Mouse (Mus musculus) NIH3T3 (cell line): ENCODE results near the gene Adam15.

Experiments used
- DNase-seq: peaks from one replicate; pipeline ENCODE4 v3.0.0-alpha.2; 2012; ENCODE audit warnings: low read depth

Gene Adam15

DNA sequence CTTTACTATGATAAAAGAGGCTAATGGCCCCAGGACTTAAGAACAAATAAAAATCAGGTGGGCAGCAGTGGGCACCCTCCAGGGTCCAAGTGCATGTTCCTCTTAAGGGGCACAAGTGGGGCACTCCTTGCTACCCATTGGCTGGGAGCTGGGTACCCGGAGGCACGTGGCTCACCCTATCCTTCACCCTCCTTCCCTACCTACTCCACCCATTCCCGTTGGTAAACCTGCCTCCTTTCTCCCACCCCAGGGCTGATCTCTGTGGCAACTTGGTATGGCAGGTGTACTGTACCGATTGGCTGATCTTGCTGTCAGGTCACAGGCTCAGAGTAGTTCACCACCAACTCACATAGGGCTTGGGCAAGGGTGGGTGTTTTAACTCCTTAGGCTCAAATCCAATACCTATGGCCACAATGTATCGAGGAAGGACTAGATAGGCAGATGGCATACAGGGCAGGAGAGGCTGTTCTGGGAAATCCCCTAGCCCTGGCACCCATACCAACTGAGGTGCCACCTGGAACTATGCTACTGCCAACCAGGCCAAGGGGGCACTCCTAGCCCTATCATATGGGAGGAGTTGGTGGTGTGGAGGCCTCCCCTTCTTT is 34.0 kb upstream of the Adam15 start:
- no peak for DNase-seq

GRCm38 (mm10) chr3:89382950-89383349 is 33.2 kb upstream of the Adam15 start:
- no peak for DNase-seq

DNA sequence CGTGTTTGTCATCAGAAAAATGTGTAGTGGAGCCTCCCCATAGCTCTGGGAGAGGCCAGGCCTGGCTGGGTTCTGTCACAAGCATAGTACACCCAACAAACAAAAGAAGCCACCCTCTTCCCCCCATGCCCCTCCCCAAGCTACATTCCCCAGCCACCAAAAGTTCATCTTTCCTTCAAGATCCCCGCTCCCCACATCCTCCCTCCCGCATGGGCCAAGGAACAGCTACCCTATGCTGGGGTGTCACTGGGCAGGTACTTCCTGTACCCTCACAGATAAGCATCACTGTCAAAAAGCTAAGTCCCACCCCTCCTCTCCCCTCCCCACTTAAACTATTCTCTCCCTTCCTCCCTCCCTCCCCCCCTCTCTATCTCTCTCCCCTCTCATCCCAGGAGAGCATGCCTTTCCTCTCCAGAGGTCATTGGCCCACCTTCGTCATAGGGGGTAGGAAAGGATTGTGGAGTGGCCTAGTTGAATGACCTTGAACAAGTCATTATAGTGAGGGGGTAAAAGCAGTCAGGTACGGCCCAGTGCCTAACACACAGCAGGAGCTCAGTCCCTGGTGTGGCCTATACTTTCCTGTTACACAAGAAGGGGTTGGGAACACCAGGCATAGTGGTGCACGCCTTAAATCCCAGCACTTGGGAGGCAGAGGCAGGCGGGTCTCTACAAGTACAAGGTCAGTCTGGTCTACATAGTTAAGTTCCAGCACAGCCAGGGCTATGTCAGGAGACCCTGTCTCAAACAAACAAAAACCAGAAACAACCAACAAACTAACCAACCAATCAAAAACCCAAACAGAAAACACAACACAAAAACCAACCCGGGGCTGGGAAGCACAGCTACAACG is 32.5 kb upstream of the Adam15 start:
- DNase-seq = no peak

- no peak for DNase-seq
Observed at GRCm38 (mm10) chr3:89381233-89381632, 31.4 kb upstream of the Adam15 start.

DNA sequence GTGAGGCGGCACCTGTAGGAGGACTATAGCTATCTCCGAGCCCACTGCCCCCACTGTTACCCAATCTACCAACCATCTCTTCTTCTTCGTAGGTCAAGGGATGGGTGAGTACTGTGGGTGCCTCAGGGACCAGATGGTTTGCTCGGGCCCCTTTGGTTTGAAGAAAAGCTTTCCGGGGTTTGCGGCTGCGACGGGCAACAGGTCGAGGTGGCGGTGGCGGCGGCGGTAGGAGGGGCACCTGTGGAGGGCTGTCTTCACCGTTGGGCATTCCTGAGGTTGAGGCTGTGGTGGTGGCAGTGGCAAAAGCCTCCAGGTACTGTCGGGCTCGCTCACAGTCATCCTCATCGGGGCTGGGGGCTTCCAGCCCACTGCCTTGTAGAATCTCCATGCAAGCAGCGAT is 30.9 kb upstream of the Adam15 start:
- no peak for DNase-seq

DNA sequence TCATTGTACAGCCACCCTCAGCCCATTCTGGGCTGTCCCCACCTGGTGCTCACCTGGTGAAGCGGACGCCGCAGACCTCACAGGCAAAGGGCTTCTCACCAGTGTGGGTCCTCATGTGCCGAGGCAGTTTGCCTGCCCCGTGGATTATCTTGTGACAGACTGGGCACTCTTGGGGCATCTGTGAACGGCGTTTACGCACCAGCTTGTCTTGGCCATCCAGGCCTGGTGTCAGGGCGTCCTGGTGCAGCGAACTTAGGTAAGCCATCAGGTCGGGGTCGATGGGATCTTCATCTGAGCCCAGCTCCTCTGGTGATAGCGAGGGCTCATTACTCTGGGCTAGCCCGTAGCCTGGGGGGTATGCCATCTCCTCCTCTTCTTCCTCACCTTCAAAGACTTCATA is 30.5 kb upstream of the Adam15 start:
- no peak for DNase-seq

DNA sequence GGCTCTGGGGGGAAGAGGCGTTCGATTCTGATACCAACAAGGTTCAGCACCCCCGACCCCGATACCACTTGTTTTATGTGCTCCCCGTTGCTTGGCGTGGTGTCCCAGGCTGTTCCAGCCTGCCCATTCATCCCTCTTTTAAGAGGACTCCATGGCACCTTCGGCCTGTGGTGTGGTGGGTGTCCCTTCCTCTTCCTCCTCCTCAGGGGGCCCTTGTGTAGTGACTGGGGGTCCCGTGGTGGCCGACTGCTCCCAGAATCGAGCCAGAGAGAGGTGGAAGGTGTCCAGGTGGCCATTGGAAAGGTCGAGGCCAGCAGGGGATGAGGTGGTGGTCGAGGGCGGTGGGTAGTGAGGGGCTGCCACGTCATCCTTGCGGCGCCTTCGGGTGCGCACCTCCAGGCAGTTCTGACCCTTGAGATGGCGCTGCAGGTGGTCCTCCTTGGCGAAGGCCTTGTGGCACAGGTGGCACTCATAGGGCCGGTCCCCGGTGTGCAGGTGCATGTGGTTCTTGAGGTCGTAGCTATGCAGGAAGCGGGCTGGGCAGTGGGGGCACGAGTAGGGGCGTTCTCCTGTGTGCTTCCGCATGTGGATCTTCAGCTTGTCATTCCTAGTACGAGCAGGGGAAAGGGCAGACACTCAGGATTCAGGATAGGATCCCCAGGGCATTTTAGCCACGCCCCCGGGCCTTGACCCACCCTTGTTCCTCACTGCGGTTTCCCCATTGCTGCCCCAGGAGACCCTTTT is 29.8 kb upstream of the Adam15 start:
- no peak for DNase-seq

GRCm38 (mm10) chr3:89378394-89379067 is 28.7 kb upstream of the Adam15 start:
- peak; percentile 89 for DNase-seq

DNA sequence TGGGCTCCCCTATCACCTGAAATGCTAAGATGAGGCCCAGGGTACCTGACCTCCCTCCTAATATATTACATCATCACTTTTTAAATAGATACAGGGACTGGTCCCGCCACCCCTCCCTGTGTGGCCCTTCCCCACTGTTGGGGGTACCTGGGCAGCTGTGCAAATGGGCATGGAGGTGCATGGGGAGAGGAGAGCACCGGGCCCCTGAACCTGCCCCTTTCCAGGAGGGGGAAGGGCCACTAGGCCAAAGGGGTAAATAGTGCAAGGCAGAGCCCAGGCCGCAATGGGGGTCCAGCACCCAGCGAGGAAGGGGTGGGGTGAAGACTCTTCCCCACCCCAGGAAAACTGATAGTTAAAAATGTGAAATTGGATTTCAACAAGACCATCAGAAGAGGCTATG is 28.0 kb upstream of the Adam15 start:
- DNase-seq = no peak

DNA sequence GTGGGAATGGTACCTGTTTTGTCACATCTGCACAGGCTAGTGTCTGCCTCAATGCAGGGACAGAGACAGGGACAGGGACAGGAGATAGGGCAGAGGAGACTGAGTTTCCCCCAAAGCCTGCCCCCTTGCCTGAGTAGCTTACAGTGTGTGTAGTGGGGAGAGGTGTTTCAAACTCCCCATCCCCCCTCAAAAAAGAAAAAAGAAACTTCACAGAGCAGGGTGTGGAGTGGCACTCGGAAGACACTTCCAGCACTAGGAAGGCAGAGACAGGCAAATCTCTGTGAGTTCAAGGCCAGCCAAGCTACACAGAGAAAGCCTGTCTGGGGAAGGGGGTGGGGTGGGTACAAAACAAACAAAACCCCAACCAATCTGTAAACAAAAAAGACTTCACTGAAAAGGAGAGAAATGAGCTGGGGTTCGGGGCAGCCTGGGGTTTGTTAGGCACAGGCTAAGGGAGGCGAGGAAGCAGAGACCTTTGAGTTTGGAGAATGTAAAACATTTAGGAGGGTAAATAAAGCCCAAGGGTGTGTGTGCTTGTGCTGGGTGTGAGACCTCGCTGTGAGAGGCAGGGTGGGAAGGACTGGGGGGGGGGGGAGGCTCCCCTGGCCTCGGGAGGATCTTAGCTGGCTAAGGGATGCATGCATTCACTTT is 23.9 kb upstream of the Adam15 start:
- DNase-seq = no peak

GRCm38 (mm10) chr3:89367338-89367737 is 17.5 kb upstream of the Adam15 start:
- DNase-seq = no peak

DNA sequence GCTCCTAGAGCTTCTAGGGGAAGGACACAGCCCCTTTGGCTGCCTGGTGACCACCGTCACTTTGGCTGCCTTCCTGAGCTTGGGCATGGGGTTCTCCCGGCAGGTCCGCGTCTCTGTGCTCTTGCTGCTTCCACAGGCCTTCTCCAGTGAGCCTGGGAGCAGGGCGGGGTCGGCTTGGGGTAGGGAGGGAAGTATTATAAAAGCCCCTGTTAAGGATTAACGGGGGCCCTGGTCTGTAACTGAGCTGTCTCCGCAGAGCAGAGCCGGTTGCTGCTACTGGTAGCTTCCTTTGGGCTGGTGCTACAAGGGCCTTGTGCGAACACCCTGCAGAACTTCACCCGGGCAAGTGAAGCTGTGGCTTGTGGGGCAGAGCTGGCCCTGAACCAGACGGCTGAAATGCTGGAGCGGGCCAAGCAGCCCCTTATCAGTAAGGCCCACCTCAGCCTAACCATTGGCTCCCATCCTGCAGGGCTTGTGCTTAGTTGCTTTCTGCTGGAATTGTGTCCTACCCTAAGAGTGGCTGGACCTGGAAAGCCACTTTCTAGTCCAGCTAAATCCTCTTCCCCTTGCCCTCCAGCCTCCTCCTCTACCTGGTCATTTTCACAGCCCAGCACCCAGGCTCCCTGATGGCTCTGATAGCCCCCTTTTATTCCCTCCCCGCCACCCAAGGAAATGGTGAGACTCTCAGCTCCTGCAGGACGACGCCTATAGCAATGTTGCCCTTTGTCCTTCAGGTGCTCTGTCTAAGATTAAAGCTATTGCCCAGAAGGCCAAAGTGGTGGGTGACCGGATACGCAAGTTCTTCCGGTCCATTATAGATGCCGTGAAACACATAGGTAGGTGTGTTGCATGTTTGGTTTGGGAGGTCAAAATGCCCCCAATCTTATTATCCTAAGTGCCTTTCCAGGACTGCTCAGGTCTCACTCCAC is 16.0 kb upstream of the Adam15 start:
- no peak for DNase-seq

DNA sequence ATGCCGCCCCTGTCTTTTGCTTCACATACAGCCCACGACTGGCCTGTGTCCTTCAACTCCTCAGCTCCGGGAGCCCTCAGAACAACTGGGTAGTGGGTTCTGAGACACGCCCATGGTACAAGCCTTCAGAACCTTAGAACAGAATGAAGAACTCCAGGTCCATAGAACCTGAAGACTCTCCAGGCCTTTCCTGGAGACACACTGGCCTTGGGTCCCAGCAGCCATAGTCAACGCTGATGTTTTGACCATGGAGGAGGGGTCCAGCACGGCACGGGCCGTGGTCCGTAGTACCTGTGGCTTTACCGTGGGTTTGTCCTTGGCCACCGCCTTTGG is 15.3 kb upstream of the Adam15 start, which contains the start of gene Dcst1:
TSS of gene Dcst1 (minus strand) at position 101 of the 333 bp plus-strand sequence.
- no peak for DNase-seq

DNA sequence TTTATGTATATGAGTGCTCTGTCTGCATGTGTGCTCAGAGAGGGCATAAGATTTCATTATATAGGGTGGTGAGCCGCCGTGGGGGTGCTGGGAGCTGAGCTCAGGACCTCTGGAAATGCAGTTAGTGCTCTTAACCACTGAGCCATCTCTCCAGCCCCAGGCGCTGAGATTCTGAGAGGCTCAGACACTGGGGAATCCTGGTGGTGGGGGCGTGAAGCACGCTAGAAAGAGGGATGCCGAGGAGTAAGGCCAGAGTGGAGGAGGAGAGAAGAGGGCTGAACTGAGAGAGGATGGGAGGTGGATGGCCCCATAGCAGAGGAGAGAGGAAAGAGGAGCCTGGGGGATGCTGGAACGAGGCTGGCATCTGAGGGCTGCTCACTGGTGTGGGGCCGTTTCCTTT is 14.8 kb upstream of the Adam15 start:
- no peak for DNase-seq

- DNase-seq = no peak
Observed at GRCm38 (mm10) chr3:89361675-89362074, 11.9 kb upstream of the Adam15 start, which contains the start of gene Dcst2. Dcst2 (plus strand) TSS chr3:89361975.

DNA sequence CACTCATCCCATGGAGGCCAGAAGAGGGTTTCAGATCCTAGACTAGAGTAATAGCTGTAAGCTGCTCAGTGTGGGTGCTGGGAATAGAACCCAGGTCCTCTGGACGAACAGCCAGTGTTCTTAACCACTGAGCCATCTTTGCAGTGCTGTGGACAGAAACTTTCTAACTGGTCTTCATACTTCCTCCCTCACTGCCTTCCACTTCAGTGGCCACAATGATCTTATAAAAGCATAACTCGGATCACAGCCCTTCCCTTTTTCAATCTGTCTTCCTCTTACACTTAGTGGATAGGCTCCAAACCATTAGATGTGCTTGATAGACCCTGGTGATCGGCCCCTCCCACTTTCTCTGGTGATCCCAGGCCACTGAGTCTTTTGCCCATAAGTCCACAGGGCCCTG is 10.4 kb upstream of the Adam15 start:
- DNase-seq = no peak

- DNase-seq = peak; percentile 59
Observed at GRCm38 (mm10) chr3:89359630-89360029, 9.8 kb upstream of the Adam15 start.

DNA sequence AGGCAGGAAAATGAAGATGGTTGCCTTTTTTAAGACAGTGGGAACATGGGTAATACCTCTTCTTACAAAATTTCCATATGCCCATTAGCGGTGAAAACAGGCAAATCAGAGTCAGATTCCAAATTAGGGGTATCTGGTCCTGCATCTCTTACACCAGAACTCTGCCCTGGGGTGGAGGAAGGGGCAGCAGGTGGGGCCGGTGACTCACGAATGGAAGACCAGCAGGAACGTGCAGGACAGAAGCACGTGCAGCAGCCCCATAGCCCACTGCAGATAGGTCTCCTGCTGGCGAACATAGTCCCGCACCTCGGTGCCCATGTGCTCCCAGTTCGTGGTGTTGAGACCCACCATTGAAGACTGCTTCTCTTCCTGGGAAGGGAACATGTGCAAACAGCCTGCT is 6.2 kb upstream of the Adam15 start:
- DNase-seq = no peak

DNA sequence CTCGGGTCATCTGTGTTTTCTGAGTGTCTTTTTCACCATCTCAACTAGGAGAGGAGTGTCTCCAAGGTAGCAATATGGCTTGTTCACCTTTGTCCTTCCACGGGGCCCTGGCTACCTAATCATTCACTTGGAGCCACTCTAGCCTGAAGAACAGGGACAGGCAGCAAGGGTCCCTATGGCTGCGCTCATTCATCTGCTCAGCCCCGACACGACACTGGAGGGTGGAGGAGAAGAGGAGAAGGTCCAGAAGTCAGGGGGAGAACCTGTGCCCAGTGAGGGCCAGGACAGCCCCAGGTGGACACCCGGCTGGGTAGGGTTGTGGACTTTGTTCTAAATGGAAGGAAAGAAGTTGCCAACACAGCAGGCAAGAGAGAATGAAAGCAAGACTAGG is 5.7 kb upstream of the Adam15 start:
- DNase-seq = no peak

GRCm38 (mm10) chr3:89354816-89355511 is 5.2 kb upstream of the Adam15 start:
- DNase-seq = peak; percentile 93
